Mouse (Mus musculus) spleen, adult 18-20 months (tissue): Measurements from ENCODE around the gene Retsat.
A peak's percentile ranks its signal among the peaks of the same experiment; 100 is the strongest.

Experiments used
- DNase-seq, 2 experiments: peaks; one replicate each; pipeline ENCODE4 v3.0.0; 2022; ENCODE audit warnings: mixed read lengths in 2 of 2

Retsat gene

DNA sequence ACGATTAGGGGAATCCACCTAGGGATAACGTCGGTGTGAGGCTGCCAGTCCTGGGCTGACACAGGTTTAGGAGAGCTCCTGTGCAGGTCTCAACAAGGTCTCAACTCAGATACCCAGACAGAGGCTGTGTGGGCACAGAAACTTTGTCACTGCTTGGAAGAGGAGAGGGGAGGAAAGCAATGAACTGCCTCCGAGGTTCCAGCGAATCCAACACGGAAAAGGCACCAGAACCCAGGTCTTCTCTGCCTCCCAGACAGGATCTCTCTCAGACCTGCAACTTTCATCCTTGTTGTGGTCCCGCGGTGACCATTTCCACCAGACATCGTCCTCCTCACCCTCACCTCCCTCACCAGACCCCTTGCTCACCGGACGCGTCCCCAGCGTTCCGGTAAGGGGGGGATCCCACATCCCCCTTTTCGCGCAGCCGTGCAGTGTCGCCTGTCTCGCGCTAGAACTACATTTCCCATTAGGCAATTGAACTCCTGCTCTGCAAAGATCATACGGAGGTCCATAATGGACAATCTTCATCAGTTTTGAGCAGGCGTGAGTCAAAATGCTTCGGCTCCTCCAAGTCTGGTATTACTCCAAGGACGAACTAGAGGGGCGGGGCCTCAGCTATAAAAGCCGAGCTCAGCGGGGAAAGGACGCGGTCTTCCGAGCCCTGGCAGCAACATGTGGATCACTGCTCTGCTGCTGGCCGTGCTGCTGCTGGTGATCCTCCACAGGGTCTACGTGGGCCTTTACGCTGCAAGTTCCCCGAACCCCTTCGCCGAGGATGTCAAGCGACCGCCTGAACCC lies at the start of gene Retsat, which contains the start of gene Elmod3:
Retsat (plus strand) TSS at position 520 of the 798 bp plus-strand sequence.
Elmod3 (minus strand) TSS at position 458 of the 798 bp plus-strand sequence.
- peak; percentile 68 to 75 for DNase-seq

DNA sequence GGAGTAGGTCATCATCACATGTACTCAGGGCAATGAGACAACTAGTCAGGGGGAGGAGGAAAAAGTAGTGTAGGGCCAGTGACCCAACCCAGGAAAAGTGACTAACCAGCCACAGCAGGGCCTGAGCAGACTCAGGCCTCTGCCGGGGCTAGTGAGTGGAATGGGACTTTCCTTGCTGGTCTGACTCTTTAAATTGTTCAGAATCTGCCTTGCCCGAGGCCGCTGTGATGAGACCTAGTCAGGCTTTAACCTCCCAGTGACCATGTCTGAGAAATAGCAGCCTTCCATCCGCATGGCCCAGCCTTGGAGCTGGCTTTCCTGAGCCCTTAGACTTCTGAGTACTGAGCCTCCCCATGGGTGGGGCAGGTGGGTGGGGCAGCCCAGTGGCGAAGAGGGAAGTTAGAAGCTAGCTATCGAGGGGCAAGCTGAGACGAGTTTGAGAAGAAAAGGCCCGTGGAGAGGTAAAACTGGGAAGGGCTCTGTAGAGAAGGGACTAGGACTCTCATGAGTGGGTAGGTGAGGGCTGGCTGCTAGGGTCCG lies 49.2 kb upstream of the Retsat start:
- DNase-seq: peak; percentile 66 to 75

DNA sequence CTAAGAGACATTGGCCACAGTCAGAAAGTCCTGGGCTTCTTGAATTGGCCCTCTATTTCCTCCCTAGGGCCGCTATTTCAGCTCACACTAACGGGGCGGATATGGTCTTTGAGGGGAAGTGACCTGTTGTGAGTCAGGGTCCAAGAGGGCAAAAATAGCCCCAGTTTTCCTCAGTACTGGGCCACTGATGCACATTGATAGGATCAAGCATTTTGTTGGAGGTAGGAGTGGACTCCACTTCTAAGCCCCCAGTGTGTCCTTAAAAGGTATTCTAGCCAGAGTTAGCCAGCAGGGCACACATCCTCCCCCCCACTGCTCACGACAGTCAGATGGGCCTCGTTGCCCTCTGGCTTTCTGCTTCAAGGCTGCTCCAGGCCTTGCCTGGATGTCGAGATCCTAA lies 48.2 kb upstream of the Retsat start:
- no peak for DNase-seq

DNA sequence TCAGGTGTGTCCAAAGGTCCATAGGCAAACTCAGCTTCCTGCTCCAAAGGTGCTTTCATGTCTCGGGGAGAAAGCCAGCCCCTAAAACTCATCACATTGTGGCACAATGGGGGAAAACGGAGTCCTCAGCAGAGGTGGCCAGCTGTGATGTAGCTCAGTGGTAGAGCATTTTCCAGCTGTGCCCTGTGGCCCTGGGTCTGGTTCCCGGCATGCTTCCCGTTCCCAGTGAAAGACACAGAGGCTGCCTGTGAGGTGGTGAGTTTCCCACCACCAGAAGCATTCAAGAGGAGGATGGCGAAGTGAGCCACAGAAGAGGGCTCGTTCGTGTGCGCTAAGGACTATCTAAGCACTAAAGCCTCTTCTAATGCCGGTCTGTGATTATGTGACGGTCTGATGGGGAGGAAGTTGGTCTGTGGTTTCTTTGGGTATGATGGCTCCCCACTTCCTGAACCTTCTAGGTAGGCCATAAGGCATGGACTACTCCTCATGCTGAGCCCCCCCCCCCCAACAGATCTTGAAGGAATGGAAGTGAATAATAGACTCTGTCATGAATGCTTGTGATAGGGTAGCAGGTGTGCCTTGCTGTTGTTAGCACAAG lies 47.7 kb upstream of the Retsat start:
- DNase-seq: peak in 1 of 2 experiments; percentile 13

GRCm38 (mm10) chr6:72552171-72553078 lies 45.9 kb upstream of the Retsat start:
- DNase-seq: peak; percentile 55 to 56

GRCm38 (mm10) chr6:72553079-72553412 lies 45.2 kb upstream of the Retsat start:
- DNase-seq: no peak

DNA sequence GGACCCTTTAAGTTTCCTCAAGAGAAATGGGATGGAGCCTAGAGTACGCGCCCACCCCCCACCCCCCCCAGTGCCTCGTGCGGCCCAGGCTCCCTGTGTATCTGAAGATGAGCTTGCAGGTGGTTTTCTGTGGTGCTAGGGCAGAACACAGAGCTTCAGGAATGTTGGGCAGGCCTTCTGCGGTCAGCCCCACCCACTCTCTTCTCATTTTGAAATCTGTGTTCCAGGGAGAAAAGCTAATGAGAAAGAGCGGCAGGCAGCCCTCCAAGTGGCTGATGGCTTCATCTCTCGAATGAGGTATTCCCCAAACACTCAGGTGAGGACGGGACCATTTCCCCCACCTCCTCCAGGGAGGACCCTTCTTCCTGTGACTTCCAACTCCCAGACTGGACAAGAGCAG lies 37.5 kb upstream of the Retsat start:
- DNase-seq: no peak

GRCm38 (mm10) chr6:72562486-72562885 lies 35.8 kb upstream of the Retsat start:
- no peak for DNase-seq

GRCm38 (mm10) chr6:72562894-72563293 lies 35.4 kb upstream of the Retsat start:
- DNase-seq: no peak

- no peak for DNase-seq
Observed at GRCm38 (mm10) chr6:72565506-72565905, 32.8 kb upstream of the Retsat start.

DNA sequence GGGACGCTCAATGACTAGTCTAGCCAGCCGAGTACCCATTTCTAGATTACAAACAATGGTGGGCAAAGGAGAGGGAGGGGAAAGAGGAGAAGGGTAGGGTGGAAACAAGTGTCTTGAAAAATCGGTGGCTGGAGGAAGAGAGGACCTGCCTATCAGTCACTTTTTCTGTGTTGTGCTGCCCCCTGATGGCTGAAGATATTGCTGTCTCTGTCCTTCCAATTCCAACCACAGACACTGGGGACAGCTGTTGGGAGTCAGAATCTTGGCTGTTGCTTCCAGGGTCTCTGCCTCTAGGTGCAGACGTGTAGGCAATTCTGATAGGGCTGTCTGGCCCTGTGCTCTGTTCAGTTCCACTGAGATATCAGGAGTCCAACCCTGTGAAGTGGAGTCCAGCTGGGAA lies 32.2 kb upstream of the Retsat start:
- peak; percentile 63 to 88 for DNase-seq

DNA sequence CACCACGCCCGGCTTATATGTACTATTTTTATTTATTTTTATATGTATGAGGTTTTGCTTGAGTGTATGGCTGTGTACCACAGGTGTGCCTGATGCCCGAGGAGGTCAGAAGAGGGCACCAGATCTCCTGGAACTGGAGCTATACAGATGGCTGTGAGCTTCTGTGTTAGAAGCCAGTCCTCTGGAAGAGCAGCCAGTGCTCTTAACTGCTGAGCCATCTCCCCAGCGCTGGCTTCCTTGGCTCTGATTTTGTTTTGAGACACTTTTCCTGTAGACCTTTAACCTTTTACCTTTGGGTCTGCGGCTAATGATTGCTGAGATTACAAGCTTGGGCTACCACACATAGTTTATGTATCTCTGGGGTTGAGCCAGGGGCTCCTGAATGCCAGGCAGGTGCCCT lies 30.8 kb upstream of the Retsat start:
- no peak for DNase-seq

GRCm38 (mm10) chr6:72568736-72569135 lies 29.5 kb upstream of the Retsat start:
- no peak for DNase-seq

DNA sequence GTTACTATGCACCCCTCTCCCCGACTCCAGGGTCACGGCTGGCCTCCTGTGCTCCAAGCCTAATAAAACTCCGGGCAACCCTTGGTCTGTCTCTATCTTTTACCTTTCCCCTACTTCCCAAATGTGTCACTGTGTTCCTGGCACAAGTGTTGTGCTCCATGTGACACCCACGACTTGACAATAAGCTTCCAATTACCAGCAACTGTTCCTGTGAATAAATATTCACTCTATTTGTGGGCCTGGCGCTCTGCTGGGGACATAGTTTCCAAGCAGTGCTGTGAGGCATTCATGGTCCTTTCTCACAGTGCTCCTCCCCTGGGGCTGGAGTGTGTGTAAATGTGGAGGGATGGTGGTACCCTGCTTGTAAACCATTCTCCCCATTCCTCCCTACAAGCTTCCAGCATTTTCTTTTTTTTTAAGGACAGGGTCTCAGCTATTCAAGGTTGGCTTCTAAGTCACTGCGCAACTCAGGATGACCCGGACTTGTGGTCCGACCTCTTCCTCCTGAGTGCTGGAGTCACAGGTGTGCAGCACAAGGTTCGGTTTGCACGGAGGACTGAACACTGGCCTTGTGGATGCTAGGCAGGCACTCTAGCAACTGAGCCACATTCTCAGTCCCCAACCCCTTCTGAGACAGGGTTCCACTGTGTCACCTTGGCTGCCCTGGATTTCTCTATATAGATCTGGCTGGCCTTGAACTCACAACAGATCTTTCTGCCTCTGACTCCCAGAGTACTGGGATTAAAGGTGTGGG lies 27.5 kb upstream of the Retsat start:
- no peak for DNase-seq

DNA sequence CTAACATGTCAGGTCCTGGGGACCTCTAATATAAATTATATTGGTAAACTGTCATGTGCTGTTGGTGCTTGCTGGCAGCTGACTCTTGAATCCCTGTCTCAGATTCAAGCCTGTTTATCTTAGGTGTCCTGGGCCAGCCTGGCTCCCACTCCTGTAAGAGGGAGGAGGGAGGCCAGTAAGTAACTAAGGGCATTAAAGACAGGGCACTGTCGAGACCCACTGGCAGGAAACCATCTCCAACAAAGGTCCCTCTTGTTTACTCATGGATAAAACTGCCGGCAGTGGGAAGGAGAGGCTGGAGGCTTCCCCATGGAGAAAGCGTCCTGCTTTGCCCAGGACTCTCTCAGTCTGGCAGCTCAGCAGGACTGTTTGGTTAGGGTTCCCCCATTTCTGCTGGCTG lies 26.4 kb upstream of the Retsat start:
- no peak for DNase-seq

- DNase-seq: no peak
Observed at GRCm38 (mm10) chr6:72576041-72576440, 22.2 kb upstream of the Retsat start.

DNA sequence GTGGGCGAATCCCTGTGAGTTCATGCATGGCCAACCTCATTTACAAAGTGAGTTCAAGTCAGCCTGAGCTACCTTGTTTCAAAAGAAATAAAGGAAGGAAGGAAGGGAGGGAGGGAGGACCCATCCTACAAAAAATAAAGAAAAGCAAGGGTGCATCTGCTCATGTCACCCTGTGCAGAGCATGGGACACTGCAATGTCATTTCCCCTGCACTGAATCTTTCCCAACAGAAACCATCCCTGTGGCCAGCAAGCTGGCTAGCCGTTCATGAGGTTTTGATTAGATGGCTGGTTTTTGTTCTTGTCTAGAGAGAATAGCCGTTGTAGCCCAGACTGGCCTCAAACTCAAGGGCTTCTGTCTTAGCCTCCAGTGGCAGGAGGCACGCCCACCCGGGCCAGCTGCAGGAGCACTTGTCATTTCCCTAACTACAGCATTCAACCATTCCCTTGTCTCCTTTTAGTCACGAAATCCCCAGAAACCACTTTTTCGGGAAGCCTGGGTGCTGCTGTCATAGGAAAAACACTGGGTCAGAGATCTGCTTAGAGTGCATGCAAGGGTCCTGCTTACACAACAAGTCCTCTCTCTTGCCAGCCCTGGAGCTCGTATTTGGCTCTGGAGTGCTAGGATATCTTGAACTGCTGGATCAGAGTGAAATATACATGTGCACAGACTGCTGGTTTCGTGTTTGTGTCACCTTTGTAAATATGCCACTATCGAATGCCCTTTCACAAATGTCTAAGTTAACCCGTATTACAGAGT lies 16.5 kb upstream of the Retsat start:
- DNase-seq: no peak

DNA sequence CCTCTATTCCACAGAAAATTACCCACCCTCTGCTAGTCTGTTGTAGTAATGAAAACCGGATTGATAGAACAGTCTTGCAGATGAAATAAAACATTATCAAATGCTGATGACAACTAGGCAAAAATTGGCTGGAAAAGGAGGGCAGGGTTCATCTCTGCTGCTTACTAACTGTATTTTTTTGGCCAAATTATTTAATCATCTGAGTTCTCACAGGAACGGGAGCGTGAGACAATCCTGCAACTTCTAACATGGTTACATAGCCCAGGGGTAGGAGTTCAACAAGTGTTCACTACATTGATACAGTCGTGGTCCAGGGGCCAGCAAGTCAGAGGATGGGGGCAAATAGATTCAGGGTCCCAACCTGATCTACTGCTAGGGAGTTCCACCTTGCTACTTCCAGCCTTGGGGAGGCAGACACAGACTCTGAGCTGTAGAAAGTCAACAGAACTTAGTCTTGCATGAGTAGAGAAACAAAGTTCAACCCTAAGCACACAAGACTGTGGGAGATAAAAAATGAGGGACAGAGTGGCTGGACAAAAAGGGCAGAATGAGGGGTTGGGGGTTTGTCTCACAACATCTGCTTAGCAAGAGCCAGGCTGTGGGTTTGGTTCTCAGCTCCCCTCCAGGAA lies 14.9 kb upstream of the Retsat start:
- no peak for DNase-seq

DNA sequence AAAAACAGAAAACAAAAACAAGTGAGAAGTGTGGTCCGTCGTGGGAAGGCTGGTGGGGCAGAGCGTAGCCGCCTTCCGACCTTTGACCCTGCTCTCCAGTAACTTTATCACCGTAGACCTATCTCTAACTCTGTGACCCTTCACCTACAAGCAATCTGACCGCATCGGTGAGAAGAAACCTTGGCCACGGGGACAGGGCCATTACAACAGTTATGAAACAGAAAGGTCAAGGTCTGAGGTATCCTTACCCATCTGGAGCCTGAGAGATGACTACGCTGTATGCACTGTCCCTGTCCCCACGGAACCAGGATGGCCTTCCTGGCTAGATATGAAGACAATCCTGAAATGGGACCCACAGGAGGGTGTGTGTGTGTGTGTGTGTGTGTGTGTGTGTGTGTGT lies 14.1 kb upstream of the Retsat start:
- no peak for DNase-seq

DNA sequence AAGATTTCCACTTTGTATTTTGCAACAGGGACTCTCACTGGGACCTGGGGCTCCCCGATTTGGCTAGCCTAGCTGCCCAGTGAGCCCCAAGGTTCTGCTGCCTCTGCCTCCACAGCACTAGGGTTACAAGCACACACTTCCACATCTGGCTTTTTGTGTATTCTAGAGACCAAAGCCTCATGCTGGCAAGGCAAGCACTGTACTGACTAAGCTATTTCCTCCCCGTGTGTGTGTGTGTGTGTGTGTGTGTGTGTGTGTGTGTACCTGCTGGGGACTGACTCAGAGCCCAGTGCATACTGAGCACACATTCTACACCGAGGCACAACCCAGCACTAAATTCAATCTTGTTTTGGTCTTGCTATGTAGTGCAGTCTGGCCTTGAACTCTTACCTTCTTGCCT lies 11.6 kb upstream of the Retsat start:
- DNase-seq: no peak

DNA sequence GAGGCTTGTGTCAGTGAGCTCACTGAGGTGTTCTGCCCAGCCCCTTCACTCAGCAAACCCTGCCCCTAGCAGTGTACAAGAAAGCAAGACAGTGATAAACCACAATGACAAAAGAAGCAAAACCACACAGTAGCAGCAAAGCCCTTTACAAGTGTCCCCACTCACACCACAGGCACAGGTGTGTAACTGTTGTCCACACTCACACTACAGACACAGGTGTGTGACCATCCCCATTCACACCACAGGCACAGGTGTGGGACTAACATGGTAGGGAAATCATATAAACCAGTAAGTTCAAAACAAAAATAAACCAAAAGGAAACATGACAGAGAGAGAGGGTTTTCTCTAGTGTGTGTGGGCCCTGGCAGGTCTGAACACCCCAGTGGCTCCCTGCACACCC lies 10.0 kb upstream of the Retsat start:
- no peak for DNase-seq
